Mouse (Mus musculus) G1E (cell line): ENCODE data around the gene Sez6.

Experiments used
- CTCF ChIP-seq: IDR thresholded peaks from 2 replicates; pipeline ENCODE4 v1.5.1; 2012; ENCODE audit warnings: low read depth, low read length, inconsistent platforms, mixed read lengths
- GATA1 ChIP-seq: IDR thresholded peaks from 2 replicates; pipeline ENCODE4 v1.6.1; 2012; ENCODE audit warnings: borderline replicate concordance, low read length, inconsistent platforms, mixed read lengths
- GATA2 ChIP-seq: IDR thresholded peaks from 2 replicates; pipeline ENCODE4 v1.6.1; 2012; ENCODE audit warnings: low read depth, low read length, inconsistent platforms, borderline replicate concordance

DNA sequence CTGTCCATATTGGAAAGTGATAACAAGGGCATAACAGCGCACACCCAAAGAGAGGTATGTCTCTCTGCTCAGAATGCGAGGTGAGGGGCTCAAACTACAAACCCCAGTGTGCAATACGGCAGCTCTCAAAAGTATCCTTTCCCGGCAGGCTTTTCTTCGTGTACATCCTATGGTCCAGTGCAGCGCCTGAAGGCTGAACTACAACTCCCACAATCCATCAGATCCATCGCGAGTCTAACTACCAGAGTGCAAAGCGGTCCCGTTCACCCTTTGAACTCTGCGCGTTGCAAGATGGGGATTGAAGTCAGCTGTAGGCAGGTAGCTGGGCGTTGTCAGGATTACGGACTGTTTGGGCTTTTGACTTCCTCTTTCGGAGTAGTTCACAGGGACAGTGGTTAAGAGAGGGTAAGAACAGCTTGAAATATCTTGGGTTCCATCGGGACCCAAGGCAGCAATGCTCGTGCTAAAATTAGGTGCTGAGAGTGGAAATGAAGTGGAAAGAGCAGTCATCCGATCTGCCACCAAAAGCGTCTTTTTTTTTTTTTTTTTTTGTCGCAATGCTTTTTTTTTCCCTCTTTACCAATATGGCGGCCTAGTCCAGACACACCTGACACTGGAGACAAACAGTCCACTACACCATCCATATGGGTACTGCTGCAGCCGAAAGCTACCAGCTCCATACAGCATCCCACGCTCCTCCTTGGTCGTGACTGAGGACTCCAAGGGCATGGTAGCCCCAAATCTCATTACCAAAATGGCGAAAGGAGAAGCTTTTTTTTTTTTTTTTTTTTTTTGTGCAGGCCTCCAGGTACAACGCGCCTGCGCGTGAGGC, 51.2 kb downstream of the Sez6 start:
- TF ChIP-seq GATA1 (no peak), CTCF (no peak), GATA2 (no peak)
